In the genomic region with DNA sequence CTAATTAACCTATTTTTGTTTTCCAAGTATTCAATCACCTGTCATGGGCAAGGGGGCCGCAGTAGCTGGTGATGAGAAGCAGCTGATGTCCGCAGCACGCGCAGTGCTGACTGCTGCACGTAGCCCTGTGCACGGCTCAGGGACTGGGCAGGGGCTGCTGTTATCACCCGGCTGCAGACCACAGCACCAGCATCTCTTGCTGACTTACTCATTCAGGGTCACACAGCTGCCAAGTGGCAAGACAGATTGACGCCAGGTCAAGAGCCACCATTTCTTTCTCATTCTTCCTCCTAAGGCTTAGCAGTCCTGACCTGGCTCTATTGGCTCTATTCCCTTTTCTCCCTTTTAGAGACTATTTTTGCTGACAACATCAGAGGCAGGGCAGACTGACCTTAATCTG, we compare ENCODE assay signal across 1 mouse cellular context.
A peak's percentile ranks its signal among the peaks of the same experiment; 100 is the strongest.
TF ChIP-seq lines count a peak whose summit lies in the region.

No protein-coding gene starts in this region.

TF ChIP-seq in MEL, 35 proteins besides CTCF, POLR2A, EP300 and RAD21:
- TF ChIP-seq RCOR1 (IDR thresholded peaks at IDR 0.05; ENCODE audit: low read depth, low read length) (no peak), TAL1 (IDR thresholded peaks at IDR 0.05; ENCODE audit: low read length) (peak; percentile 19; the same call in 1 of the 2 replicates)
